In genomic region chr11:116493795-116494252, GRCm38 (mm10) we compare ENCODE assay signal across 8 mouse cellular contexts. TPM values are rescaled to one million over a fixed set of nuclear protein-coding genes. Genes with fewer than 3 reads are reported as not detected.
DNase-seq lines count a peak whose midpoint lies in the region; ATAC-seq and TF ChIP-seq lines count a peak whose summit lies in the region.

Gene Prpsap1, minus strand, starts transcription at chr11:116494202.

- no peak within 1 kb of the TSS for H3K4me3 ChIP-seq in hindbrain, postnatal 0 days (ENCODE audit: low read length)
- H3K4me3 ChIP-seq in limb, embryonic 11.5 days (ENCODE audit: low read depth, low read length): no peak within 1 kb of the TSS
- H3K4me3 ChIP-seq in midbrain, embryonic 11.5 days (ENCODE audit: low read depth, low read length): no peak within 1 kb of the TSS

- no peak within 1 kb of the TSS for H3K9ac ChIP-seq in hindbrain, postnatal 0 days (replicated peaks; ENCODE audit: low read length)
- H3K9ac ChIP-seq in limb, embryonic 11.5 days (ENCODE audit: low read length): no peak within 1 kb of the TSS
- no peak within 1 kb of the TSS for H3K9ac ChIP-seq in midbrain, embryonic 11.5 days (ENCODE audit: low read length)

- no peaks in the 10 kb centered on the region for H3K36me3 ChIP-seq in hindbrain, postnatal 0 days (ENCODE audit: insufficient read depth, low read length)
- no peaks in the 10 kb centered on the region for H3K36me3 ChIP-seq in limb, embryonic 11.5 days (ENCODE audit: control insufficient read depth, insufficient read depth, low read length)
- H3K36me3 ChIP-seq in midbrain, embryonic 11.5 days (ENCODE audit: control insufficient read depth, insufficient read depth, low read length): no peaks in the 10 kb centered on the region
- no peaks in the 10 kb centered on the region for H3K36me3 ChIP-seq in splenic B cell, adult 2 months (ENCODE audit: control insufficient read depth, insufficient read depth, low read length, poor library complexity, severe bottlenecking)

- DNase-seq in cerebellum, postnatal 25 days: peak; percentile 51 to 61
- DNase-seq in cerebellum, adult 11-12 months: no peak
- peak; percentile 56 for DNase-seq in brain, embryonic 14.5 days (ENCODE audit: low read depth)
- DNase-seq in gastrocnemius, postnatal 14 days: peak; percentile 59
- DNase-seq in hindbrain, postnatal 0 days (ENCODE audit: low spot score): peak; percentile 63
- DNase-seq in limb, embryonic 11.5 days (ENCODE audit: low spot score): peak; percentile 60
- peak; percentile 96 for DNase-seq in midbrain, embryonic 11.5 days (ENCODE audit: low spot score, missing footprints)
- peak; percentile 87 for DNase-seq in splenic B cell, adult 2 months (ENCODE audit: low read depth, low spot score)

- no peaks in the 10 kb centered on the region for H3K9me3 ChIP-seq in hindbrain, postnatal 0 days (ENCODE audit: low read length)
- no peaks in the 10 kb centered on the region for H3K9me3 ChIP-seq in limb, embryonic 11.5 days (ENCODE audit: control insufficient read depth, low read length)
- H3K9me3 ChIP-seq in midbrain, embryonic 11.5 days (ENCODE audit: control insufficient read depth, low read length): no peaks in the 10 kb centered on the region

- no peak for TF ChIP-seq POLR2A in brain, embryonic 14.5 days (IDR thresholded peaks at IDR 0.05; ENCODE audit: borderline replicate concordance, extremely low read depth, insufficient read depth, insufficient read length, poor library complexity, severe bottlenecking)

- no peak within 1 kb of the TSS for H3K4me2 ChIP-seq in hindbrain, postnatal 0 days (ENCODE audit: low read depth, low read length)
- no peak within 1 kb of the TSS for H3K4me2 ChIP-seq in limb, embryonic 11.5 days (ENCODE audit: low read depth, severe bottlenecking)
- no peak within 1 kb of the TSS for H3K4me2 ChIP-seq in midbrain, embryonic 11.5 days

- TF ChIP-seq CTCF in brain, embryonic 14.5 days (IDR thresholded peaks at IDR 0.05; ENCODE audit: borderline replicate concordance, extremely low read depth, insufficient read depth, insufficient read length): peak; percentile 64
- TF ChIP-seq CTCF in hindbrain, postnatal 0 days (IDR thresholded peaks at IDR 0.05; ENCODE audit: low read depth): peak; percentile 71

- ATAC-seq in hindbrain, postnatal 0 days: no peak
- ATAC-seq in limb, embryonic 11.5 days (ENCODE audit: insufficient number of reproducible peaks, low FRiP score, low TSS enrichment, low read depth): no peak
- no peak for ATAC-seq in midbrain, embryonic 11.5 days (ENCODE audit: low FRiP score)

- peaks cover 5% of the 10 kb centered on the region; the same call in 1 of the 2 replicates for H3K4me1 ChIP-seq in hindbrain, postnatal 0 days (ENCODE audit: insufficient read depth, low read length)
- no peaks in the 10 kb centered on the region for H3K4me1 ChIP-seq in limb, embryonic 11.5 days (ENCODE audit: control insufficient read depth, insufficient read depth, low read length)
- H3K4me1 ChIP-seq in midbrain, embryonic 11.5 days (ENCODE audit: control insufficient read depth, insufficient read depth, low read length): peaks cover 6% of the 10 kb centered on the region

- 27% methylated on average over 4 of the region's 4 CpGs for WGBS in hindbrain, postnatal 0 days
- 25% methylated on average over 4 of the region's 4 CpGs for WGBS in limb, embryonic 11.5 days
- WGBS in midbrain, embryonic 11.5 days: 29% methylated on average over 4 of the region's 4 CpGs

- intact Hi-C loops in gastrocnemius, postnatal 14 days (cut with DNase I; ENCODE audit: low total_unique reads): no loop called here

- 0 out of 2 replicates have a peak within 1 kb of the TSS, but pooled peaks have one; percentile 32 for H3K27ac ChIP-seq in hindbrain, postnatal 0 days
- no peak within 1 kb of the TSS for H3K27ac ChIP-seq in limb, embryonic 11.5 days (replicated peaks; ENCODE audit: low read depth, low read length)
- peak within 1 kb of the TSS; percentile 16 for H3K27ac ChIP-seq in midbrain, embryonic 11.5 days (ENCODE audit: low read depth, low read length)

- H3K27me3 ChIP-seq in hindbrain, postnatal 0 days (ENCODE audit: insufficient read depth, low read length): no peaks in the 10 kb centered on the region
- no peaks in the 10 kb centered on the region for H3K27me3 ChIP-seq in limb, embryonic 11.5 days (ENCODE audit: control insufficient read depth, insufficient read depth, low read length)
- H3K27me3 ChIP-seq in midbrain, embryonic 11.5 days (ENCODE audit: control insufficient read depth, insufficient read depth, low read length): no peaks in the 10 kb centered on the region
- no peaks in the 10 kb centered on the region for H3K27me3 ChIP-seq in splenic B cell, adult 2 months (ENCODE audit: control insufficient read depth, insufficient read depth, low read length, poor library complexity, severe bottlenecking)

RNA-seq across cellular contexts. Expression of gene Prpsap1, which starts in this region (rescaled TPM):
- polyA plus RNA-seq in brain, embryonic 14.5 days (2012; rRNA removed): 120 and 132 TPM in 2 replicates
- total RNA-seq in gastrocnemius, postnatal 14 days (2021): 10 to 100 TPM; 22.4 to 24.6 TPM
- total RNA-seq in hindbrain, postnatal 0 days (2014; rRNA removed): 99.7 and 105 TPM in 2 replicates
- polyA plus RNA-seq in hindbrain, postnatal 0 days (2015; fragmentation: Nextera tagmentation; extraction: Ambion mirVana): 148 and 150 TPM in 2 replicates
- 183 and 193 TPM in 2 replicates for polyA plus RNA-seq in limb, embryonic 11.5 days (2014; fragmentation: Nextera tagmentation; extraction: Ambion mirVana)
- 173 and 183 TPM in 2 replicates for polyA plus RNA-seq in midbrain, embryonic 11.5 days (2014; fragmentation: Nextera tagmentation; extraction: Ambion mirVana)
